Mouse (Mus musculus): ENCODE data around the gene Serpind1.

Gene Serpind1

GRCm38 (mm10) chr16:17331116-17331515 lies at the start of gene Serpind1:
Gene Serpind1 (plus strand): TSS chr16:17331371.
- no peak for DNase-seq (ENCODE audit: low read depth, low spot score)

- DNase-seq (ENCODE audit: low read depth, low spot score) = no peak
Observed at GRCm38 (mm10) chr16:17283151-17283550, 48.0 kb upstream of the Serpind1 start.

GRCm38 (mm10) chr16:17287103-17287502 lies 44.1 kb upstream of the Serpind1 start:
- no peak for DNase-seq (ENCODE audit: low read depth, low spot score)

GRCm38 (mm10) chr16:17291016-17291415 lies 40.2 kb upstream of the Serpind1 start:
- DNase-seq (ENCODE audit: low read depth, low spot score) = no peak

GRCm38 (mm10) chr16:17292751-17293150 lies 38.4 kb upstream of the Serpind1 start:
- no peak for DNase-seq (ENCODE audit: low read depth, low spot score)

GRCm38 (mm10) chr16:17300818-17301217 lies 30.4 kb upstream of the Serpind1 start:
- DNase-seq (ENCODE audit: low read depth, low spot score) = no peak

GRCm38 (mm10) chr16:17303521-17304245 lies 27.5 kb upstream of the Serpind1 start:
- DNase-seq (ENCODE audit: low read depth, low spot score) = no peak

- no peak for DNase-seq (ENCODE audit: low read depth, low spot score)
Observed at GRCm38 (mm10) chr16:17307461-17307860, 23.7 kb upstream of the Serpind1 start.

GRCm38 (mm10) chr16:17309036-17309435 lies 22.1 kb upstream of the Serpind1 start:
- DNase-seq (ENCODE audit: low read depth, low spot score) = no peak

GRCm38 (mm10) chr16:17312531-17312930 lies 18.6 kb upstream of the Serpind1 start:
- DNase-seq (ENCODE audit: low read depth, low spot score) = no peak

GRCm38 (mm10) chr16:17316554-17316953 lies 14.6 kb upstream of the Serpind1 start:
- DNase-seq (ENCODE audit: low read depth, low spot score) = no peak

- no peak for DNase-seq (ENCODE audit: low read depth, low spot score)
Observed at GRCm38 (mm10) chr16:17321481-17321880, 9.7 kb upstream of the Serpind1 start.

- no peak for DNase-seq (ENCODE audit: low read depth, low spot score)
Observed at GRCm38 (mm10) chr16:17324745-17325144, 6.4 kb upstream of the Serpind1 start.

- no peak for DNase-seq (ENCODE audit: low read depth, low spot score)
Observed at GRCm38 (mm10) chr16:17326064-17326463, 5.1 kb upstream of the Serpind1 start.

GRCm38 (mm10) chr16:17329848-17330570 lies 1.2 kb upstream of the Serpind1 start:
- peak; percentile 83 for DNase-seq (ENCODE audit: low read depth, low spot score)

GRCm38 (mm10) chr16:17331855-17332254 lies 684 bp downstream of the Serpind1 start:
- DNase-seq (ENCODE audit: low read depth, low spot score) = no peak

- no peak for DNase-seq (ENCODE audit: low read depth, low spot score)
Observed at GRCm38 (mm10) chr16:17334574-17334973, 3.4 kb downstream of the Serpind1 start.

GRCm38 (mm10) chr16:17336089-17336488 lies 4.9 kb downstream of the Serpind1 start:
- peak; percentile 46 for DNase-seq (ENCODE audit: low read depth, low spot score)

- no peak for DNase-seq (ENCODE audit: low read depth, low spot score)
Observed at GRCm38 (mm10) chr16:17339701-17340100, 8.5 kb downstream of the Serpind1 start.

GRCm38 (mm10) chr16:17340705-17341104 lies 9.5 kb downstream of the Serpind1 start:
- no peak for DNase-seq (ENCODE audit: low read depth, low spot score)

GRCm38 (mm10) chr16:17341847-17342246 lies 10.7 kb downstream of the Serpind1 start:
- no peak for DNase-seq (ENCODE audit: low read depth, low spot score)

- no peak for DNase-seq (ENCODE audit: low read depth, low spot score)
Observed at GRCm38 (mm10) chr16:17345141-17345812, 14.1 kb downstream of the Serpind1 start.

- DNase-seq (ENCODE audit: low read depth, low spot score) = no peak
Observed at GRCm38 (mm10) chr16:17345813-17346155, 14.6 kb downstream of the Serpind1 start.
